Mouse (Mus musculus) ES-Bruce4 (cell line): ENCODE measurements around the gene Sdf2. TPM values are rescaled to one million over a fixed set of nuclear protein-coding genes. Genes with fewer than 3 reads are reported as not detected.

ENCODE experiments used
- H3K27ac ChIP-seq: 2 replicates; pipeline ENCODE4 v1.5.1; 2012; ENCODE audit warnings: low read length, inconsistent platforms; ENCODE audit not compliant: insufficient read depth
- H3K27me3 ChIP-seq: 2 replicates; pipeline ENCODE4 v1.6.1; 2012; ENCODE audit warnings: mild to moderate bottlenecking, low read length, inconsistent platforms; ENCODE audit not compliant: control insufficient read depth, poor library complexity, insufficient read depth, severe bottlenecking
- H3K36me3 ChIP-seq: 2 replicates; pipeline ENCODE4 v1.6.1; 2012; ENCODE audit warnings: inconsistent platforms, mild to moderate bottlenecking, low read length, moderate library complexity; ENCODE audit not compliant: control insufficient read depth, poor library complexity, insufficient read depth, severe bottlenecking
- H3K4me1 ChIP-seq: one replicate; pipeline ENCODE4 v1.8.1; 2011; ENCODE audit warnings: low read length; ENCODE audit not compliant: control insufficient read depth, insufficient read depth
- H3K4me3 ChIP-seq: 2 replicates; pipeline ENCODE4 v1.5.1; 2011; ENCODE audit warnings: low read depth, mild to moderate bottlenecking, low read length
- H3K9ac ChIP-seq: 2 replicates; pipeline ENCODE4 v1.6.1; 2012; ENCODE audit warnings: low read depth, mild to moderate bottlenecking, inconsistent platforms; ENCODE audit not compliant: poor library complexity, severe bottlenecking
- H3K9me3 ChIP-seq: replicated peaks from 2 replicates; pipeline ENCODE4 v1.6.1; 2012; ENCODE audit warnings: mild to moderate bottlenecking, low read length, inconsistent platforms; ENCODE audit not compliant: control insufficient read depth, poor library complexity, insufficient read depth, severe bottlenecking
- CTCF ChIP-seq: IDR thresholded peaks from one replicate; pipeline ENCODE4 v1.8.1; 2011; ENCODE audit warnings: low read depth, low read length
- EP300 ChIP-seq: IDR thresholded peaks from 2 replicates; pipeline ENCODE4 v1.6.1; 2011; ENCODE audit warnings: low read depth, low read length; ENCODE audit not compliant: insufficient read depth
- POLR2A ChIP-seq: IDR thresholded peaks from one replicate; pipeline ENCODE4 v1.8.1; 2011; ENCODE audit warnings: low read length; ENCODE audit not compliant: insufficient read depth
- polyA plus RNA-seq: library from polyadenylated mRNA; stranded (reverse); fragments of >200 nt; gene quantifications from 2 replicates; pipeline ENCODE4 v1.2.4, GENCODE M21; 2011; ENCODE audit warnings: low read depth; ENCODE audit not compliant: missing spikeins, insufficient read depth, insufficient read length

The Sdf2 gene
- polyA plus RNA-seq, 1 experiment = 56.6 TPM

GRCm38 (mm10) chr11:78294585-78294984, 49.0 kb downstream of the Sdf2 start:
- no peaks in the 10 kb centered on the region for H3K27me3 ChIP-seq
- no peaks in the 10 kb centered on the region for H3K4me1 ChIP-seq
- TF ChIP-seq CTCF (no peak), EP300 (no peak), POLR2A (no peak)
- no peak overlapping the region for H3K27ac ChIP-seq
- H3K4me3 ChIP-seq = no peak overlapping the region
- H3K36me3 ChIP-seq = peaks cover 28% of the 10 kb centered on the region
- H3K9ac ChIP-seq = no peak overlapping the region
- H3K9me3 ChIP-seq = no peaks in the 10 kb centered on the region

GRCm38 (mm10) chr11:78300917-78301316, 55.4 kb downstream of the Sdf2 start:
- TF ChIP-seq CTCF = no peak
- TF ChIP-seq POLR2A = no peak
- TF ChIP-seq EP300 = no peak
- peak overlapping the region; percentile 90 for H3K9ac ChIP-seq
- no peaks in the 10 kb centered on the region for H3K27me3 ChIP-seq
- peaks cover 28% of the 10 kb centered on the region for H3K36me3 ChIP-seq
- 0 out of 2 replicates have a peak overlapping the region, but pooled peaks have one; percentile 10 for H3K27ac ChIP-seq
- H3K4me3 ChIP-seq = peak overlapping the region; percentile 91
- no peaks in the 10 kb centered on the region for H3K4me1 ChIP-seq
- no peaks in the 10 kb centered on the region for H3K9me3 ChIP-seq

- peak within 1 kb of the TSS; percentile 90 for H3K9ac ChIP-seq
- H3K27me3 ChIP-seq = no peaks in the 10 kb centered on the region
- peak within 1 kb of the TSS; percentile 98 for H3K4me3 ChIP-seq
- peaks cover 32% of the 10 kb centered on the region for H3K36me3 ChIP-seq
- H3K9me3 ChIP-seq = no peaks in the 10 kb centered on the region
- no peaks in the 10 kb centered on the region for H3K4me1 ChIP-seq
- peak; percentile 81 for TF ChIP-seq POLR2A
- no peak for TF ChIP-seq CTCF
- TF ChIP-seq EP300 = no peak
- H3K27ac ChIP-seq = peak within 1 kb of the TSS; percentile 11; the same call in 1 of the 2 replicates
Observed at GRCm38 (mm10) chr11:78301357-78302084, 56.0 kb downstream of the Sdf2 start, which contains the start of gene Spag5. Gene Spag5 (plus strand): TSS chr11:78301529.

Other genes with a start within 250 kb of the Sdf2 start
- 8.7 and 10.7 TPM in 2 replicates for gene Dhrs13, start 213.5 kb upstream of the Sdf2 start, polyA plus RNA-seq
- gene Flot2, start 207.8 kb upstream of the Sdf2 start, polyA plus RNA-seq = 76.6 and 85.5 TPM in 2 replicates
- 24.0 and 25.1 TPM in 2 replicates for gene Eral1, start 165.4 kb upstream of the Sdf2 start, polyA plus RNA-seq
- 17.5 and 18.1 TPM in 2 replicates for gene Fam222b, start 151.1 kb upstream of the Sdf2 start, polyA plus RNA-seq
- gene Traf4, start 80.2 kb upstream of the Sdf2 start, polyA plus RNA-seq = 87.4 and 99.3 TPM in 2 replicates
- 18.1 and 20.0 TPM in 2 replicates for gene Nek8, start 69.1 kb upstream of the Sdf2 start, polyA plus RNA-seq
- 12.2 and 13.2 TPM in 2 replicates for gene Tlcd1, start 69.0 kb upstream of the Sdf2 start, polyA plus RNA-seq
- 2,740 and 2,914 TPM in 2 replicates for gene Rpl23a, start 62.2 kb upstream of the Sdf2 start, polyA plus RNA-seq
- gene Rab34, start 57.3 kb upstream of the Sdf2 start, polyA plus RNA-seq = 33.1 and 36.1 TPM in 2 replicates
- 6.1 and 7.6 TPM in 2 replicates for gene Proca1, start 52.4 kb upstream of the Sdf2 start, polyA plus RNA-seq
- gene Supt6, start 241 bp downstream of the Sdf2 start, polyA plus RNA-seq = 73.2 and 73.4 TPM in 2 replicates
- gene 2610507B11Rik, start 16.0 kb downstream of the Sdf2 start, polyA plus RNA-seq = 108 and 112 TPM in 2 replicates
- 0.75 and 1.1 TPM in 2 replicates for gene BC030499, start 45.1 kb downstream of the Sdf2 start, polyA plus RNA-seq
- gene Spag5, start 55.8 kb downstream of the Sdf2 start, polyA plus RNA-seq = 66.9 and 68.8 TPM in 2 replicates
- gene Aldoc, start 77.2 kb downstream of the Sdf2 start, polyA plus RNA-seq = 32.5 and 55.1 TPM in 2 replicates
- 24.2 and 29.5 TPM in 2 replicates for gene Pigs, start 82.7 kb downstream of the Sdf2 start, polyA plus RNA-seq
- 25.7 and 28.7 TPM in 2 replicates for gene Unc119, start 97.7 kb downstream of the Sdf2 start, polyA plus RNA-seq
- not detected in 2 replicates for gene Foxn1, start 140.8 kb downstream of the Sdf2 start, polyA plus RNA-seq
- gene Slc13a2, start 176.5 kb downstream of the Sdf2 start, polyA plus RNA-seq = not detected in 2 replicates
- gene Slc46a1, start 220.0 kb downstream of the Sdf2 start, polyA plus RNA-seq = 6.5 and 9.1 TPM in 2 replicates